Mouse (Mus musculus) ZHBTc4 (cell line): Measurements from ENCODE around the gene Chrm1.
A peak's percentile ranks its signal among the peaks of the same experiment; 100 is the strongest.

Experiments
- DNase-seq: peaks from one replicate; pipeline ENCODE4 v3.0.0-alpha.2; 2011; ENCODE audit warnings: low read depth, low spot score

Chrm1 gene

DNA sequence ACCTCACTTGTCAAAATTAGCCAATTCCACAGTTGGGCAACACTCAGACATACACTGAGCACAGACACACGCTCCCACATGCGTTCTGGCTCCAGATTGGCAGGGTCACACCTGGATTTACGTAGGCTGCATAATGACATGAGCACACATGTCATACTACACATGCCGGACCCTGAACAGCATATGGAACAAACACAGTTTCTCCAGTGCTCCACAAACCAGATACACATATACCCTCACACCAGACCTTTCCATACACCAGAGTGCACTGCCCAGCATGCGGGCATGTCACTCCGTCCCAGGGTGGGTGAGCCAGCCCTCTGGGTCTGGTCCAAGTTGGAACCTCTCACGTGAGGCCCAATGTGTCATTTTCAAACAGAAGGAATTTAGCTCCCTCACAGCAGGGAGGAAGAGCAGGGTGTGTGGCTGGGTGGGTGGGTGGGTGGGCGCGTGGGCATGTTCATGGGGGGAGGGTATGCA, at the start of gene Chrm1:
Gene Chrm1, plus strand, starts transcription at position 430 of the 480 bp plus-strand sequence.
- no peak for DNase-seq

DNA sequence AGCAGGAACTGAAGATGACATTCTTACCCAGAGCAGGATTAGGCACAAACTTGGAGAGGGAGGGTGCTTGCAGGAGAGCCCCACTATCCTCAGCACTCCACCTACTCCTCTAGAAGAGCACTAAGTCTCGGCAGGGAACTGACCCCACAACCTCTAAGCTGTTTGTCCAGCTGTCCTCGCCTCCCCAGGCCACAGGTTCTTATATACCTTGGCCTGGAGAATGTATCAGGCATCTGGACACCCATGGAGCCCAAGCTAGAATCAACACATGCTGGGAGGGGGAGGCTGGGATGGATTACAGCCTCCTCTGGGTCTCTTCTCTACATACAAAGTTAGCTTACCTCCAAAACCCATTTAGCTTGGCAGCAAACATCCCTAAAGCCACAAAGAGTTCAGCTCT, 49.2 kb upstream of the Chrm1 start:
- DNase-seq: no peak

DNA sequence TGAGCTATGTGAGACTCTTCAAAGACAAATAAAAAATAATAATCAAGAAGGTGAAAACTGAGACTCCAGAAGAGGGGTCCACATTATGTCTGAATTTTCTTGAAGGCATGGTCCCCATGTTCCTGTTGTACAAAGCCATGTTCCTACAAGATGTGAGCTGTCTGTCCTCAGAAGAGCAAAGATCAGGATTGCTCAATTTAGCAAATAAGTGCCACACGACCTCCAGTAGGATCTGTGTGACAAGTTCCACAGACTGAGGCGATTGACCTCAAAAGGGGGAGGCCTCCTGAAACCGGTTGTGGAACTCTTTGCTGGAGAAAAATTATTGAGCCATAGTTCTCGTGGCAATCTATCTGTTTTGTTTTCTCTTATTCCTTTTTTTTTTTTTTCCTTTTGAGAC, 47.3 kb upstream of the Chrm1 start:
- DNase-seq: no peak

DNA sequence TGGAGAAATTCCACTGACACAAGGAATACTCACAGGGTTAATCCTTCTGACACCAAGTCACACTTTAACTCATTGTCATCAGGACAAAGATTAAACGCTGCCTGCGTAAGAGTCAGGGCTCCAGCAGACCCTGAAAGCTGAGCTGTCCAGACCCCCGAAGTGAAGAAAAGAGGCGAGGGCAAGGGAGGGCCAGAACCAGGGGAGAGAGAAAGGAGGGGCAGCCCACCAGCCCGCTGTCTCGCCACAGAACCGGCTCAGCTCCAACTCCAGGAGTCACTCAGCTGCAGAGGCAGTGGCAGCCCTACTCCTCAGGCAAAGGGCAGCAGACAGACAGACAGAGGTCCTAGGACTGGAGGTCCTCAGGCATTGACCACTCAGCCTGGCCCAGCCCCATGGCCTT, 45.7 kb upstream of the Chrm1 start, which contains the start of gene Slc22a6:
Gene Slc22a6, plus strand, starts transcription at position 136 of the 400 bp plus-strand sequence.
- no peak for DNase-seq

DNA sequence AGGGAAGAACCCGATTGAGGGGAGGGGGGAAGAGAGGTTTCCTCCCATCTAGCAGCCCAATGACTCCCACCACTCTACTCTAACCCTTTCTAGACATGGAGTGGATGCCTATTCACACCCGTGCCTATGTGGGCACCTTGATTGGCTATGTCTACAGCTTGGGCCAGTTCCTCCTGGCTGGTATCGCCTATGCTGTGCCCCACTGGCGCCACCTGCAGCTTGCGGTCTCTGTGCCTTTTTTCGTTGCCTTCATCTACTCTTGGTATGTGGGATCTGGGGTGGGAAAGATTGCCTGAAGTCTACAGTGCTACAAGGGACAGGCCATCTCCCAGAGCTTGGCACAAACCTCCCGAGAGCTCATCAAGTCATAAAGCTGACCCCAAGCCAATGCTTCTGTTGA, 42.5 kb upstream of the Chrm1 start:
- DNase-seq: peak; percentile 4

DNA sequence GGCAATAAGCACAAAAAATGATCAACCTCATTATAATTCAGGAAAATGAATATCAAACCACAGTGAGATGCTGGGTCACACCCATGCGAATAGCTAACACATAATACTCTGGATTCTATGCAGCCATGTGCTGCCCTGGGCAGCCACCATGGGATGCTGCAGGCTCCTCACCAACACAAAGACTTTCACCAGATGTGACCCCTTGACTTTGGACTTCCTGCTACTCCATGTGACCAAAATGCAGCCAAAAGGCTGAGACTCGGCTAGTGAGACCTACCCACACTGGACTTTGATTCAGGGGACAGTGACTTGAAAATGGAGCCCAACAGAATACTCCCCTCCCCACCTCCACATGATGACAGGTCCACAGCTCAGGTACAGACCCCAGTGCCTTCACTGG, 33.3 kb upstream of the Chrm1 start:
- no peak for DNase-seq

DNA sequence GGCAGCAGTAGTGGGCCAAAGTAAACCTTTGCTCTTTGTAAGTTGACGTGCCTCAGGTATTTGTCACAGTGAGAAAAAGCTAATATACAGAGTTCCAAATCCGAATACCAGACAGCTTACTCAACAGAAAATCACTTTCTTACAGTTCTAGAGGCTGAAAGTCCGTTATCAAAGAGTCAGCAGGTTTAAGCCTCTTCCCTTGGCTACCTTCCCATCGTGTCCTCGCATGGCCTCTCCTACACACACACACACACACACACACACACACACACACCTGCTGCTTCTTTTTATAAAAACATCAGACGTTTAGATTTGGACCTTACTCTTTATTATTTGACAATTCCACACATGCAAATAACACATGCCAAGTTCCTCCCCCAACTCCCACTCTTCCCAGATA, 32.8 kb upstream of the Chrm1 start:
- no peak for DNase-seq

DNA sequence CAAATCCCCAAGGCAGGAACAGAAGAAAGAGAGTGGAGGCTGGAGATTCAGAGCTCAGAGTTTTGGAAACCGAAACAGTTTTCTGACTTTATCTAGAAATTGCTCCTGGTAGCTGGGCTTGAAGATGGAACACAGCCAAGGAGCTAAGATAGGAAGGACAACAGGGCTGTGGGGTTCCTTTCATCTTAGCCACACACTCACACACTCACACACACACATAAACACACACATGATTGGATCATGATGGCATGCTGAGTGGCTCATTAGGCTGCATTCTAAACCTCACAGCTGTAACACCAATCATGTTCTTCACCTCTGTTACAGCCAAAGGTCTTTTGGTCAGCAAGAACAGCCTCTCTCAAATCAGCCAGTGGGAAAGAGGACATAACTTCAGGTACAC, 31.6 kb upstream of the Chrm1 start:
- DNase-seq: no peak

DNA sequence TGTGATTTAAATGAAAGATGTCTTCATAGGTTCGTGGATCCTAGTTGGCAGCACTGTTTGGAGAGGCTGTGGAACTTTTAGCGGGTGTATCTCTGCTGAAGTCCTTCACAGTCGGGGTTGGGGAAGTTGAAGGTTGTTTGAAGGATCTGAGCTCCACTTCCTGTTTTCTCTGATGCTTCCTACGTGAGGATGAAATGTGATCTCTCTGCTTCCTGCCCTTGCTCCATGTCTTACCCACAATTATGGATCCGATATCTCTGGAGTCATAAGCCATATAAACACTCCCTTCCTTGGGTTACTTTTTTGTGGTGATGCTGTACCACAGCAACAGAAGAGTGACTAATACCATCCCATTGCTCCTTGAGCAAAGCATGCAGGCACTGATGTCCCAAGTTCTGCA, 21.5 kb upstream of the Chrm1 start:
- no peak for DNase-seq

DNA sequence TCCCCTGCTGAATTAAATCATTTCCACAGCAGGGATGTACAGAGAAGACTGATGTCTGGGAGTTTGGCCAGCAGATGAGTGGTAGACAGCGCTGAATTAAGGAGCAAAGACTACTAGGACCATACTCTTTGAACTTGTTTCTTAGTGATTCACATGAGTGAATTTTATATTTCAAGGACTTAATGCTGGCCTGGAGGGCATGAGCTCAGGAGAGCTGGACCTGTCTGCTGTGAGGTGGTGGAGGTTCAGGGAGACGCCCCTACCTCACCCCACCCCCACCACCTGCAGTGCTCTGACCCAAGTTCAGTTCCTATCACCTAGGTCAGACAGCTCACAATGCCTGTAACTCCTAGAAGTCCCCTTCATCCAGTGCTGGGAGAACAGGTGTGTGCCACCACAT, 17.2 kb upstream of the Chrm1 start:
- no peak for DNase-seq

DNA sequence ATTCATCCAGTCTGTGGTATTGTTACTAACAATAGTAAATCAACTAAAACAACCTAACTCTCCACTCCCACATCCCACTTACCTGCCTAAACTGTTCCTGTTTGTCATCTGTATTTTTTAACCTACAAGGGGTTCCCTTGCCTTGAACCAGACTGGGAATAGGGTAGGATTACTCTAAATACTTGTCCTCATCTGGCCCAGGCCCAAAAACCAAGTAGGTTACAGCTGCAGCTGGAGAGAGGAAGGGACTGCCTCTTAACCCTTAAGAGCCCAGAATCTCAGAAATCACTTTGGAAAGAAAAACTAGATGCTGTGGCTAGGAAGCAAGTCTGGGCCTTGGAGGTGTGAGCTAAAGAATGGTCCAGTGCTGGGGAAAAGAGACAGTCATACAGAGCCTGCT, 7.8 kb upstream of the Chrm1 start:
- no peak for DNase-seq

DNA sequence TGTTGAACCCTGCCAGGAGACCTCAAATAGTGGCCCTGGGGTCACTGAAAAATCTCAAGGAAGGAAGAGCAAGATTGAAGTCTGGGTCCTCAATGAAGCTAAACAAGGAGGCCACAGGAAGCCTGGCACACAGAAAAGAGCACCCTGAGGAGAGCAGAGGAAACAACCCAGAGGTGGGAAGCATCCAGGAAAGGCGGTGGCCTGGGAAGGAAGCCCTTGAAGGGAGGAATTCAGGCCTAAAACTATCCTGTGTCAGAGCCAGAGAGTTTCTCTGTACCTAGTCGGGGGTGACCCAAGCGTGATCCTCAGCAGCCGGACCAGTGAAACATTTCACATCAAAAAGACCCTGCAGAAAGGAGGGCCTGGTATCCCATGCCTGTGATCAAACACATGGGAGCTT, 7.2 kb upstream of the Chrm1 start:
- no peak for DNase-seq

DNA sequence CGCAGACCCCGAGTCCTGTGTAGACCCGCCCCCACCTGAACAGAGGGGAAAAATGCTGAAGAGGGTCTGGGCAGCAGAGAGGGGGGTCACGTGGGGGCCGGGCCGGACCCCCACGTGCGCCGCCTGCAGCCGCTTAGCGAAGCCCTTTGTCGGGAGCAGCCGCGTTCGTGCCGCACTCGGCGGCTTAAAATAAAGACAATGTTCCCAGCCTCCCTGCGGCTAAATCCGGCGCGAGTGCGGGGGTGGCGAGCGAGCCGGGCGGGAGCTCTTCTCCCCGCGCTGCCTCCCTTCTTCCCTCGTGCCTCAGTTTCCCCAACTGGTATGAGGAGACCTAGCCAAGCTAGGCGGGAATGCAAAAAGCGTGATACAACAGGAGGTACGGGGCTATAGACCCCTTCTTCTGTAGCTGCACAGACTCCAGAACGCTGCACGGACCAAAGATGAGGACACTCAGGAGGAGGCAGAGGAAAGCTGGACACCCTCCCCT, 1.7 kb upstream of the Chrm1 start:
- DNase-seq: peak; percentile 52

DNA sequence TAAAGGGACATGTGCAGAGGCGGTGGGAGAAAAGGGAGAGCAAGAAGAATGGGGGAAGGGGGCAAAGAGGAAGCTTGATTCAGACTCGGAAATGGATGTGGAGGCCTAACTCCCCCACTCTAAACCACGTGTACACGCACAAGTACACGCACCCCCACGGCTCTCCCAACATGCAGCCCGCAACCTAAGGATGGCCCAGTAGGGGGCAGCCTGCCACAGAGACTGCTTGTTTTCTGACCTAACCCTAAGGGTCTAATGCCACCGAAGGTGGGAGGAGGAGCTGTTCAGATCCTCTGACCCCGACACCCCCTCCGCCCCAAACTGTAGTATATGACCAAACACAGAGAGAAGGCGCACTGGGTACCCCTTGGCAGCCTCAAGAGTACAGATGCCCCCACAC, 1.3 kb upstream of the Chrm1 start:
- peak; percentile 78 for DNase-seq

DNA sequence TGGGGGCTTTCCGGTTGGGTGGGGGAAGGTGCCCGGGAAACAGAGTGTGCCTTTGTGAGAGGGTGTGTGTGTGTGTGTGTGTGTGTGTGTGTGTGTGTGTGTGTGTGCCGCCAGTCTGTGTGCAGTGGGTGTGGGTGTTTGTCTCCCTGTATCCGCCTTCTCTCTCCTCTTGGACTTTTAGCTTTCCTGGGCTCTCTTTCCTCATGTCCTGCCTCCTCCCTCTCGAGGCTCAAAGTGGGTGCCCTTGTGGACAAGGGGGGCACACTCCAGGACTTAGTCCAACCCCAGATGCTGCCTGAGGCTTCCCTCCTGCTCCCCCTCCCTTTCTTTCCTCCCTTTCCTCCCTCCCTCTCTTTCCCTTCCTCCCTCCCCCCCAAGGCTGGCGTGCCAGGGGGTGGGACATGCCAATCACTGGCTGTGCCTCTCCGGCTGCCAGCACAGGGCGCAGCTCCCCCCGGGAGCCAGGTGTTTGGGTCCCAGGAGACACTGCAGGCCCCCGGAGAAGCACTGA, 377 bp downstream of the Chrm1 start:
- no peak for DNase-seq

DNA sequence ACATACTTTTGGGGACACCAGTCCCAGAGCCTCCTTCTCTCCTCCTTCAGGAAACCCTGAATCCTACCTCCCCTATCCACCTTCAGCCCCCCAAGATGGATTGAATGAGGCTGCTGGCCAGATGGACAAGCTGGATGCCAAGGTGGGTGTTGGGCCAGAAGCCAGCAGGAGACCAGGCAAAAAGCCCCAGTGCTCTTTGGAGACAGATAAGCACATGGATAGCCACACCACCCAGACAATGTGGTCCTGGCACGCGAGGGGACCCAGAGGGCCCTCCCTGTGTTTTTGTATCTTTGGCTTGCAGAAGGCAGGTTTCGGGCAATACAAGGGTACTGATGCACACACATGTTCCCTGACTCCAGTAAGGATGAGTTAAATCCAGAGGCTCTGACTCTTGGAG, 1.3 kb downstream of the Chrm1 start:
- DNase-seq: no peak

DNA sequence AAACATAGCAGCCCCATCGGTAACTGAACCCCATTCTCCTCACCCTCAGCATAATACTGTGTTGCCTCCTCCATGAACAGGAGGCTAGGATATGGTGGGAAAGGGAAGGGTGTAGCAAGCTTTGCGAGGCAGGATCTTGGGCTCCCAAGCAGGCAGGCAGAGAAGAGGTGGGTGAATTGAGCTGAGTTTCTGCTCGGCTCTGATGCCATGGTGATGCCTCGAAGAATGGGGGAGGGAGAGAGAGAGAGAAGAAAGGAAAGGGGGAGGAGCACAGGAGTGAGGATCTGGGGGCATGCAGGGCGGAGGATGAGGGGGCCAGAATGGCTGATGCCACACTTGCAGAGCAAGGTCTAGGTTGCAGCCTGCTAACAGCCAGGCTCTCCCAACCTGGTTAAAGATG, 2.2 kb downstream of the Chrm1 start:
- DNase-seq: no peak

DNA sequence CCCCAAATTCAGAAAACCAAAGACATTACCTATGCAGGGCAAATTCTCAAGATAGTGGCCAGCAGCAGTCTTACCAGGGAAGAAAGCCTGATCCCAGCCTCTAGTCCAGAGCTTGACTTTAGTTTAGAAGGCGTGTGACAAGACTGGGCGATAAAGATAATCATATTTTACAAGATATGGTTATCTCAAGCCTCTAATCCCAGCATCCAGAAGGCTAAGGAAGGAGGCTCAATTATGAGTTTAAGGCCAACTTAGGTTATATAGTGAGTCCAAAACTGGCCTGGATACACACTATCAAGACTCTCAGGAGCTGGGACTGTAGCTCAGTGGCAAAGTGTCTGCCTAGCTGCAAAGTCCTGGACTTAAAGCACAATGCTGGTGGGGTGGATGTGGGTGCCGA, 9.3 kb downstream of the Chrm1 start:
- DNase-seq: no peak

DNA sequence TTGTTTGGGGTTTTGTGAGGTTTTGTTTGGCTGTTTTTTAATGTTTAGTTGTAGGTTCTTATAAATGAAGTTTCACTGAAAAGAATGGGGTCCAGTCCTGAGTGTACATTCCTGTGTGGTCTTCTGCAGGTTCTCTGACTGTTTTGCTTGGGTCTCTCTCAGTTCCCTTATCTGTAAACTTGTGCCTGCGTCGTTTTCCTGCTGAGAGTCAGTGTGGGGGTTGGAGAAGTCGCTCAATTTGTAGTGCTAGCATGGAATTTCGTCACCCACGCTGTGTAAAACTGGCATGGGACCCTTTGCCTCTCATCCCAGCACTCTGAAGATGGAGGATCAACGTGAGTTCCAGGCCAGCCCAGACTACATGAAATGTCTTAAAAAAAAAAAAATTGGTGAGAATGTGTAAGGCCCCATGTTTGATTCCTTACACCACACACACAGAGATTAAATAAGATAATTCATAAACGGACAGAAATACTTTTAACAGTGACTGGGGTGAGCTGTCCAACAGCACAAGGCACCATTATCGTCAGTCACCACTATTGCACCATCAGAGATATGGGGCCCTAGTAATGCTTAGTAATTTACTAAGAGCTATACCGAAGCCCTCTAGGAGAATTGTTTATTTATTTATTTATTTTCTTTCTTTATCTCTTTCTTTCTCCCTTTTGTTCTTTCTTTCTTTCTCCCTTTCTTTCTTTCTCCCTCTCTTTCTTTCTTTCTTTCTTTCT, 9.9 kb downstream of the Chrm1 start:
- no peak for DNase-seq

DNA sequence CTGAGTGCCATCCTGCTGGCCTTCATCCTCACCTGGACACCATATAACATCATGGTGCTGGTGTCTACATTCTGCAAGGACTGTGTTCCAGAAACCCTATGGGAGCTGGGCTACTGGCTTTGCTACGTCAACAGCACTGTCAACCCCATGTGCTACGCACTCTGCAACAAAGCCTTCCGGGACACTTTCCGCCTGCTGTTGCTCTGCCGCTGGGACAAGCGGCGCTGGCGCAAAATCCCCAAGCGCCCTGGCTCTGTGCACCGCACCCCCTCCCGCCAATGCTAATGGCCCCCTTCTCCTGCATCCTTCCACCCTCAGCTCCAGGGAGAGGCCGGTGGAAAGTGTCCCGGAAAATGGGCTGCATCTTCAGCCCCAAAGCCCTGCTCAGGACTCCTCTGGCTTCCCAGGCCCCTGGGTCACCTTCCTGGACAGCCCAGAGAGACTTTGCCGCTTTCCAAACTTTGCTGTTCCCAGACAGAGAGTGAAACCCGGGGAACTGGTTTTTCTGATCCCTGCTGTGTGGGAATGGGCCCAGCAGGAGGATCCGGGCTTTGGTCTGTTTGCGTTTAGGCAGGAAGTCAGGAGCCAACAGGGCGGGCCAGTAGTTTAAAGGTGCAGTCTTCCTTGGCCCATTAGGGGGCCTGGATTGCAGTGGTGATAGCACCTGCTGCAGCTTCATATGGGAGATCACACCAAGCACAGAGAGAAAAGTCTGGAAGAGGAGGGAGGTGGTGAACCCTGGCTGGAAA, 15.6 kb downstream of the Chrm1 start:
- peak; percentile 83 for DNase-seq

DNA sequence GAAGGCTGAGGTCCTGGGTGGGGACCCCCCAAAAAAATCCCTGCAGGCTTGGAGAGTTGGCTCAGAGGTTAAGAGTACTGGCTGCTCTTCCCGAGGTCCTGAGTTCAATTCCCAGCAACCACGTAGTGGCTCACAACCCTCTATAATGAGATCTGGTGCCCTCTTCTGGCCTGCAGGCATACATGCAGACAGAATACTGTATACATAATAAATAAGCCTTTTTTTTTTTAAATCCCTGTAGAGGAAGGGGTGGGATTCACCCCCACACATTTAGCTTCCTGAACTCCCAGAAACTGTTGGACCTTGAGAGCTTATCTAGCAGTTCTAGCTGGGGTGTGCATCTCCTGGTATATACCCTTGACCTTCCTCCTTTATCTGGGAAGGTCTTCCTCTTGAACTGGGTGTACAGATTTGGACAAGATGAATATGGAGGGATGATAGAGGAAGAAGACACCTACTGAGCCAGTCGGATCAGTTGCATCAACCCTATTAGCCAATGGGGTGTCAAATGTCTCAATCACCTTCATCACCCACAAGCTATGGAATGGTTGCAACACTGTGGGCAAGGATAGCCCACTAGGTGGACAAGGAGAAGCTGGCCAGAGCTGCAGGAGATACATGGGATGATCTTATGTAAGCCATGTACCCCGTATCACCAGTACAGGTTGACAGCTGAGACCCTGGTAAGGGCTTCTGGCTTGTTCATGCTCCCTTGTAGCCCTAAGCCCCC, 18.2 kb downstream of the Chrm1 start:
- no peak for DNase-seq

DNA sequence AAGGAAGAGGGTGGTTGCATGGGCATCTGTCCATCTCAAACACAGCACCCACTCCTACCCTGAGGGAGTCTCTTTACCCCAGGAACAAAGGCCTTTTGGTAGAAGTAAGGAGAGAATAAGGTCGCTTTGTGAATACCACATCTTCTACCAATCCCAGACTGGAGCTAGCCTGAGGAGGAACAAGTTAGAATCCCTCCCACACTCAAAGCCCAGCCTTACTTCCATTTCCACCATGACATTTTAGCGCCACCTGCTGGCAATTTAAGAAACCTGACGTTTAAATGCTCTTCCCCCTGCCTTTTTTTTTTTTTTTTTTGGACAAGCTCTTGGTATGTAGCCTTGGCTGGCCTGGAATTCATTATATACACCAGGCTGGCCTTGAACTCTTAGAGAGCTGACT, 19.4 kb downstream of the Chrm1 start:
- DNase-seq: peak; percentile 91
